Mouse (Mus musculus) retina, adult 2 months (tissue): ENCODE measurements around the gene Asgr1.
"Not testable (repeated sequence)": the region's sequence is repeated elsewhere in the genome, so short reads cannot be mapped to it uniquely, and the experiment has no call there.

Experiments used
- DNase-seq: peaks from one replicate; pipeline ENCODE4 v3.0.0-alpha.2; 2012; ENCODE audit warnings: low read depth, low spot score

The Asgr1 gene

DNA sequence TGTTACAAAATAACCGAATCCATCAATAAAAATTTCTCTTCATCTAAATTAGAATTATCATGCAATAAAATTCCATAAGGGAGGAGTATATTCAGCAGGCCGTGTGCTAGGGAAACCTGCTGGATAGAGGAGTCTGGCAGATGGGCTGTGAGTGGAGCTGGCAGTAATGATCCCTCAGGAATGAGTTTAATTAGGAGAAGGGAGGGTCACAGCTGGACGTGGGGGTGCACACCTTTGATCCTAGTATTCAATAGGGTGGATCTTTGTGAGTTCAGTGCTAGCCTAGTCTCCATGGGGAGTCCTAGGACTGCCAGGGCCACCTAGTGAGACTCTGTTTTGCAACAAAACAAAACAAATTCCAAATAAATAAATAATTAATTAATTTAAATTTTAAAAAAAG lies 14.4 kb downstream of the Asgr1 start:
- DNase-seq: no peak

DNA sequence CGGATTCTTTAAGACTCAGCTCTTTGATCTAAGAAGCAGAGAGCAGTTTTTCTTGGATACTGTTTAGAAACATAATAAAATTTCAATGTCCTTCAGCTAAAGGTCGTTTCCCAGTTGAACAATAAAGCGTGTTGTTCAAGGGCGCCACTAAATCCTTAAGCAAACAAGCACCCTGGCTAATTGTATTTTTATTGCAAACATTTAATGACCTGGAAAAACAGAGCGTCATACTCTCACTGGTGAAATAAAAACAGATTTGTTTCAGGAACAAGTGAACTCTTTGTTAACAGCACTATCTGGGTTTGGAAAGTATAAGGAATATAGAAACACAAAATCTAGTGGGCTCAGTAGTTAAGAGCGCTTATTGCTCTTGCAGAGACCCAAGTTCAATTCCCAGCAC lies 16.2 kb downstream of the Asgr1 start:
- no peak for DNase-seq

DNA sequence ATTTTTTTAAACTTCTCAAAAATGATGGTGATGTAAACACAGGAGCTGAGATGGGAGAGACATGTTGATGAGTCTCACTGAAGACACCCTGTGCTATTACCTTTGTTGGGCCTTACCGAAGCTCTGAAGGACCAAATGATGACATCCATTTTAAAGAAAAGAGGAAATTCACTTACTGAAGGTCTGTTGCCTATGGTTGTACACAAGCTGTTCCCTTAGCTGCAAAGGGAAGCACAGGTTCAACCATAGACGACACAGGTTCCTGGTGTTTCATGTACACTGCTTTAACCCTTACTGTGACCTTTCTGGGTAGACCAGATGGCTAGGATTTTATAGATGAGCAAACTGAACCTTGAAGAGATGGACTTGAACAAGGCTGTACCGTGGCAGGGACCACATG lies 16.7 kb downstream of the Asgr1 start:
- not testable (repeated sequence) for DNase-seq

DNA sequence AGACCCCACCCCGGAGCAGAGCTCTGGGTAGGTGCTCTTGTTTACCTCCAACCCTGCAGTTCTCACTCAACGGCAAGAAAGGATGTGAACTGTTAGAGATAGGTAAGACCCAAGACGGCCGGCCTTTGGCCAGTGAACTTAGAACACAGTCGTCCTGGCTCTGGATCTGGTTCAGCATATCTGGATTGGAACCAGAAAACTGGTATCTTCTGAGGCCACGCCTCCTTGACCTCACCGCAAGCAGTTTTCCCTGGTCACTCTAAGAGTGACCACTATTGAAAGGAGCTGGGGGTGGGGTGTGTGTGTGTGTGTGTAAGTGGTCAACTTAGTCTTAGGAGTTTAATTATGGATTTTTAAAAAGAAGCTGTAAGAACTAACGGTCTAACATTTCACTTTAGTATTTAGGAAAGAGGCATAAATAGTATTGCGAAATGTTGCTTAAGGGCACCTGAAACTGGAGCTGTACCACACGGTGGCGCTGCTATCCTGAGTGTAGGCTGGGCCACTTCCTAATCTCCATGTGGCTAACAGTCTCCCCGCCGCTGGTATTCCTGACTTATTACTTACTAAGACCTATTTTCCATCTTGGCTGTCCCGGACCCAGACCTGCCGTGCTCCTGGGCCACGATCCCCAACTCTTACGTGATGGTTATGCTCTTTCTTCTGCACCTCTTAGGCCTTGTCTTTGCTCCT lies 20.6 kb downstream of the Asgr1 start:
- DNase-seq: peak; percentile 51

DNA sequence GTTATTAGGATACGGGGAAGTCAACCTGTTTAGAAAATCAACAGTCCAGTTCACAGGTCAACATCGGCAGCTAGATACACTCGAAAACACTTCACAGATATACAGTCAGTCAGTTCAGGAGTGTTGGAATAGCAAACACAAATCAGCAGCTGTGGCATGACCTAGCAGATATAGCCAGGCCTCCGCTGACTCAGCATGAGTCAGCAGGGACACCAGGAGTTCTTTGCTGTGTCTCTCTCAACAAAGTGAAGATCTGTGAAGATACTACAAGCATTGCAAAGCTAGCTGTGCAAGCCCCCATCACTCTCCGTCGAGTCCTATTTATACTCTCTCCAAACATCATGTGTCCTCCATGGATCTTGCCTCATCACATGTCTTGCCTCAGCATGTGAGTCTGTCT lies 21.7 kb downstream of the Asgr1 start:
- no peak for DNase-seq

DNA sequence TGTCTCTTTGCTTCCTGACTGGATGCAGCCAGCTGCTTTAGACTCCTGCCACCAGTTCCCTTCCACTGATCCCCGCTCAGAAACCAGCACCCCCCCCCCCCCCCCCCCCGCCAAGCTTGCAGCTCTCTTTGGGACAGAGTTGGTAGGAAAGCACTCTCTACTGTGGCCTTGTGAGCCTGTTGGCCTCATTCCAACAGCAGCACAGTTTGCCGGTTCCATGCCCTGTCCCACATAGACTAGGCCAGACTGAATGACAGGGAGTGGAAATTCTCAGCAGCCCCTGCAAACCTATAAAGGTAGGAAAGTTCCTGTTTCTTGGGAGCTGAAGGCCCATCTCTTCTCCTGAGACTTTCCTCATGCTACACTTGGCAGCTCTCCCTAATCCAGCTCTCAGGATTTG lies 23.6 kb downstream of the Asgr1 start:
- DNase-seq: no peak

DNA sequence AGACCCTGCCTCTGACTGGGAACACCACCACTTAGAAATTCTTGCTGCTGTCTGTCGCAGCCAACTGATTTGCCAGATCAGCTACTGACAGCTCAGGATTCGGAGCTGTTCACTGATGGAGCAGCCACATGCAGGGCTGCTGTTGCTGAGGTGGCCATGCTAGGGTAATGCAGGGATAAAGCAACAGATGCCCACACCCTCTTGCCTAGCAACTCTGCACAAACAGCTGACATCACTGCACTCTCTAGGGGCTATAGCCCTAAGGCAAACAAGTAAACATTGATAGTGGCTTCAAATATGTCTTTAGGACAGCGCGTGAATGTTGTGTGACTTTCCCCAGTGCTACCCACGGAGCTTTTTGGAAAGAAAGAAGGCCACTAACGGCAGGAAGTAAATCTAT lies 25.3 kb downstream of the Asgr1 start:
- DNase-seq: no peak

DNA sequence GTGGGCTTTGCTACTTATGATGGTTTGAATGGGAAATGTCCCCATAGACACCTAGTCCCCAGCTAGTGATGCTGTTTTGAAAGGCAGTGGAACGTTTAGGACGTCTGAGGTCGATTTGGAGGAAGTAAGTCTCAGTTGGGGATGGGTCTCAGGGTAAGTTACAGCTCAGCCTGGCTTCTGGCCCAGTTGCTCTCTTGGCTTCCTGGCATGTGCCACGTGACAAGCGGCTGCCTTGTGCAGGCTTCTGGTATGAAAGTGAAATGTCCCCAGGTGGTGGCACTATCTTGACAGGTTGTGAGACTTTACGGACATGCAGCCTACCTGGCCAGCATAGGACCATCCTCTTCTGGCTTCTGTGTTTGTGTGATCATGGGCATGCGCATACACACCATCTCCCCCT lies 26.0 kb downstream of the Asgr1 start:
- DNase-seq: no peak

DNA sequence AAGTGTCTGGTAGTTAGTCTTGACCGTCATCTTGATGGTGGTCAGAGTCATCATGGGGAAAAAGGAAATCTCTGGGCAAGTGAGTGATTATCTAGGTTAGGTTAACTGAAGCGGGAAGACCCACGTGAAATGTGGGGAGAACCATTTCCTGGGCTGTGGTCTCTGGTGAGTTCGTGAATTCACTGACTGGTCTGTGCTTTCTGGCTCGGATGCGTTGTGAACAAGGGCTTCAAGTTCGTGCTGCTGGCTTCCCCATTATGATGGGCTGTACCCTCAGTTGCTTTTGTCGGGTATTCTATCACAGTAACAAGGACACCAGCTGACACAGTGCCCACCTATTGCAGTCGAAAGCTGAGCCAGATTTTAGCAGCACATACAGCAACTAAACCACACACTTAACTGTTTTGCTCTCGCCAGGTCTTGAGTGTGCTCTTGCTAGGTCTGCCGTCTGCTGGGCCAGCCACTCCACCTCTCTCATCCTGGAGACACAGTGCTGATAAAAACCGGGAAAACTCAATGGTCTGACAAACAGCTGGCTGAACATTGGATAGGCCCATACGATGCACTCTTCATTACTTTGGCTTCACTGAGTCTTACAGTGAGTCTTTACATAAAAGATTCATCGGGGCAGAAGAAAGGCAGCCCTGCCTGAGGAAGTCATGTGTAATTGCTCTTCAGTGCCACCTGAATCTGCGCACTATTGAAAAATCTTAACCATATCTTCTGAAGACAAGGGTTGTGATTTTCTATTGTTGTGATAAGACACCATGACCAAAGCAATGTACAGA lies 27.1 kb downstream of the Asgr1 start:
- DNase-seq: no peak

DNA sequence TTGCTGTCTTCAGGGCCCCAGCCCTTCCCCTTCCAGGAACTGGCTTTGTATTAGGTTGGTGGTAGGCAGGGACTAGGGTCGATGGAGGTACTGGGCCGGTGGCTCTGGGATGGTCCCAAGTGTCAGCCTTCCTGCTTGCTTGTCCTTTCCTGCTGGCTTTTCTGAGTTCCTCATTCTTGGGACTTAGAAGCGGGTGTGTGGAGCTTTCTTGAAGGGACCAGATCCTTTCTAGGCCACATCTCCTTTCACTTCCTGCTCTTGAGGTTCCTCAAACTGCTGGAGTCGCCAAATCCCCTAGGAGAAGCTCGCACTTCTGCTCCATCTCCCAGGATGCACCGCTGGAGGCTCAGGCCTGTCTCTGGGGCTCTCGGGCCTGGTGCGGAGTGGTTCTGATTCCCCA lies 30.7 kb downstream of the Asgr1 start:
- DNase-seq: no peak

DNA sequence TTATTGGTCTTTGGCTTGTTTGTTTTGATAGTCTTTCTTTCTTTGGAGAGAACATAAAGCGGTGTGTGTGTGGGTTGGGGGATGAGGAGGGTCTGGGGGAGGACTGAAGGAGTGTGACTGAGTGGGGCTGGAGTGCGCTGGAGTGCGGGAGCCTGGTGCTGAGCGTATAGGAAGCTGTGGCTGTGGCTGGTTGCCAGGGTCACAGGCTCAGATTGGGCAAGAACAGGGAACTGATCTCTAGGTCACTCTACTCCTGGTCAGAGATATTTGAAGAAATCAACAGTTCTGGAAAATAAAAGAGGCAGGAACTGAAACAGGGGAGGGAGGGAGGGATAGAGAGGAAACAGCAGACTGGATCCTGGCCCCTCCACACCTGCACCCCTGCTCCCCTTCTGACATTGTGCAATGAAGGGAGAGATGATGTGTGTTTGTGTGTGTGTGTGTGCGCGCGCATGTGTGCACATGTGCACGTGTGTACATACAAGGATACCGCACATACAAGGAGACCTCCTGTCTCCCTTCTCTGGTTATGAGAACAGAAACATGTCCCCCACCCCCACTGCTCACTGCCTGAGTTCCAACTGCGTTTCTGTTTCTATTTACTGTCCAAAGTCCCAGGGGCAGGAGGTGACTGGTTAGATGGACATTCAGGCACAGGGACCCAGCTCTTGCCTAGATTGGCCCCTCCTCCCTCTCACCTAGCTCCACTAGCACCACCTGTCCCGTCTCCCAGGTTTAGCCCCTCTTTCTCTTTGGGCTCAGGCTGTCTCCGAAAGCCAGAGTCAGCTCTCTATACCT lies 38.3 kb downstream of the Asgr1 start, which contains the start of gene Asgr2:
Gene Asgr2 (plus strand): TSS at position 659 of the 798 bp plus-strand sequence.
- no peak for DNase-seq

DNA sequence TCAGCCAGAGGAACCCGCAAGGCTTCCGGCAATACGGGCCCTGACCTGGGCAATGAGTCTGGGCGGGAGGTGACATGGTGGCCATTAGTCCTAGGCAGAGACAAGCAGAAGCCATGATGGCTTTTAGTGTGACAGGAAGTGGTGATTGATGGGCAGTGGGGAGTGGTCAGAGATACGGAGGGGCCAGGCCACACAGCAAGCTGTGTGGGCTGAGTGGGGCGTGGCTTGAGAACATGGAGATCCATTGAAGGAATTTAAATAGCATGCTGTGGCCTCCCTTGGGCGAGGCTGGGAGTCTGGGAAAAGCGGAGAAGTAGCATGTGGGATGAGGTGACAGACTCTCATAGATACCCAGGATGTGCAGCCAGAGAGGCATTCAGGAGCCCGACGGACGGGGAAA lies 43.5 kb downstream of the Asgr1 start:
- DNase-seq: no peak

DNA sequence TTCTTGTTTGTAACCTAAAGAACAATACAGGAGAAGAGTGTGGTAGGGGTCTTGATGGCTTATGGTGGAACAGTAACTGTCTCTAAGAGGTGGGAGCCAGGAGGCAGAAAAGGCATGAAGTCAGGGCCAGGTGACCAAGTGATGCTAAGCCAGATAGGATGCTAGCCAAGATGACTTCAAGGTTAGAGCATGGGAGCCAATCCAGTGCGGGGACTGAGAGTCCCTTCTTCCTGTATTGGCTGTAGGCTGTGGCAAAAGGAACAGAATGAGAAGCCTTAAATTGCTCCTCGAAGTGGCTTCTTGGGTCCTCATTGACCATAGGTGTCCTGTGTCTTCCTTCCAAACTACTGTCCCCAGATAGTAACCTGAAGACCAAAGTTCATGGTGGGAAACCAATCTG lies 45.2 kb downstream of the Asgr1 start:
- no peak for DNase-seq

DNA sequence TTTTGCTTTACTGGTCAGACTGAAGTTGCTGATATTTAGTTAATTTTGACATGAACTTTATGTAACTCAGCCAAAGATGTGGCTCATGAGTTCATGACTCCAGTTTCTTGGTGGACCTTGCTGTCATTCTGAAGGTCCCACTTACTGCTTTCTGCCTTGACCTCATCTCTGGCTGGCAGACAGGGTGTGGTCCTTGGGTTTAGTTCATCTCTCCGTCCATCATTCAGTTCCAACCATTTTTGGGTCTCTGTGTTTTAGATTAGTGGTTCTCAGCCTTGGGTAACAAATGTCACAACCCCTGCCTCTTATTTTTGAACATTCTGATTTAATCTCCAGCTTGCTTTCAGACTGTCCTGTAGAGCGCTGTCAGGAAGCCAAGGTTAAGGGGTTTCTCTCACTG lies 45.9 kb downstream of the Asgr1 start:
- no peak for DNase-seq

DNA sequence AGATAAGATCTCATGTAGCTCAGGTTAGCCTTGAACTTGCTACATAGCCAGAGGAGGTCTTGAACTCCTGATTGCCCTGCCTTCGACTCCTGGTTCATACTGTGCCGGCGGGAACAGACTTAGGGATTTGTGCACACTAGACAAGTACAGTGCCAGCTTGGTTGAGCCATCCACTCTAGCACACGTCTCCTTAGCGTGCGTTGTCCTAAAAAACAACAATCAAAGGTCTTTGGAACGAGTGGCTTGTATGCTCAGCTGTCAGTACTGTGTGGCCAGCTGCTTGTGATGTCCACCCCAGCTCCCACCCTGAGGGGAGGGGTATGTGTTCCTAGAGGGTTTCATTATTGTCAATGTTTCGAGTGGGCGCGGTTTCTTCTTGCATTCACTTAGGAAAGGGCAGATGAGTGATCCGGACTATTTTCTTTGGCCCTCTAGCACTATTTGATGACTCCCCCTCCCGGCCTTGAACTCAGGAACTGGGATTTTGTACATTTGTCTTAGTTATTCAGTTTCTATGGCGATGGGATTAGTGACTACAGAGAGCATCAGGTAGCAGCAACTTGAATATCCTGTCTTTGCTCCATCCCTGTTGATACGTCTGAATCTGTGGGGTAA lies 49.9 kb downstream of the Asgr1 start:
- no peak for DNase-seq

DNA sequence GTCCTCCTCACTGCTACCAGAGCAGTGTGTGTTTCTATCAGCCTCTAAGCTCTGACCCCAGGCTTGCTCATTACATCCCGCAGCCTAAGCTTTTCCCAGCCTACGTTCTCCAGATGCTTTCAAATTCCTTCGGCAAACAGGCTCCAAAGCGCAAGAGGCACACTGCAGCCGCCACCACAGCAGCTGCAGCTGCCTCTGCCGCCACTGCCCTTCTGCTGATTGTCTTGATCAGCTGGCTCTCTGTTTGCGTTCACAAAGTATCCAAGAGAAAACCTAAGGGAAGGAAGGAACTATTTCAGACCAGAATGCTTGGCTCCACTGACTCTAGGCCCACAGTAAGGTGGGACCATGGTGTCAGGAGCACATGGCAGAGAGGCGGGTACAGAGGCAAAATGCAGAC lies 53.2 kb downstream of the Asgr1 start:
- DNase-seq: no peak
